Mouse (Mus musculus) embryonic fibroblast, embryonic 13.5 days (primary cell): ENCODE data around the gene Atp13a2.

ENCODE experiments used
- CTCF ChIP-seq: IDR thresholded peaks from 2 replicates; pipeline ENCODE4 v1.5.1; 2011; ENCODE audit warnings: mild to moderate bottlenecking, control low read depth, low read length, moderate library complexity, borderline replicate concordance; ENCODE audit not compliant: insufficient read depth
- POLR2A ChIP-seq: IDR thresholded peaks from 2 replicates; pipeline ENCODE4 v1.6.1; 2011; ENCODE audit warnings: low read depth, mild to moderate bottlenecking, control low read depth, low read length, moderate library complexity

DNA sequence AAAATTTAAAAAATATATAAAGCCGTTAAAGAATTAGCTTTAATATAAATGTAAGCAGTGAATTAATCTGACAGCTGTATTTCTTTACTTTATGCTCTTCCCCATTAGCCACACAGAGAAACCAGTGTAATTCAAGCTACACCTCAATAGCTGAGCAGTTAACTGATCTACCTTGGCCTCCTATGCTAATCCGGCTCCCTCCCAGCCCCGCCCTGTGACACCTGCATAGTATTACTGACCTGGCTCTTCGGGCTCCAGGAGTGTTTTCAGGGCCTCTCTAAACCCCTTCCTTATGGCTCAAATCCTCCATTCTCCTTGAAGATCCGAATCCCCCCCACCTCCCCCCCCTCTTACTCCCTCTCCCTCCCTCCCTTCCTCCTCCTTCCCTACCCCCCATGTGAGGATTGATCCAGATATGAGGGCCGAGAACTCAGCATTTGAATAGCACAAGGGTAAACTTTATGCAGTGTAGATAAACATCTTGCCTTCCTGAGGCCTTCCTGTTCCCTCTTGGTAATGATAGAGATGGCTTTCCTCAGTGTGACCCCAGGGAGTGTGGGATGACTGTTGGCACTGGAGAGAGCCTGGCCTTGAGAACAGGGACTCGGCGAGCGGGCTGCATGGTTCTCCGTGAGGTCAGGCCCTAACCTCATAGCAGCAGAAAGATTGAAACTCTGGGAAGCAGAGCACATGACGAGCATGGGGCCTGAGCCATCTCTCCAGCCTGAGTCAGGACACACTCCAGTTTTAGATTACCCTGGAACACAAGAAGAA lies 19.1 kb upstream of the Atp13a2 start:
- TF ChIP-seq POLR2A (no peak), CTCF (no peak)
